Mouse (Mus musculus): ENCODE measurements around the gene Srrm4.

The Srrm4 gene

GRCm38 (mm10) chr5:116490826-116491225 is 100.8 kb downstream of the Srrm4 start:
- no peak for DNase-seq (ENCODE audit: low spot score in 2 of 2)

DNA sequence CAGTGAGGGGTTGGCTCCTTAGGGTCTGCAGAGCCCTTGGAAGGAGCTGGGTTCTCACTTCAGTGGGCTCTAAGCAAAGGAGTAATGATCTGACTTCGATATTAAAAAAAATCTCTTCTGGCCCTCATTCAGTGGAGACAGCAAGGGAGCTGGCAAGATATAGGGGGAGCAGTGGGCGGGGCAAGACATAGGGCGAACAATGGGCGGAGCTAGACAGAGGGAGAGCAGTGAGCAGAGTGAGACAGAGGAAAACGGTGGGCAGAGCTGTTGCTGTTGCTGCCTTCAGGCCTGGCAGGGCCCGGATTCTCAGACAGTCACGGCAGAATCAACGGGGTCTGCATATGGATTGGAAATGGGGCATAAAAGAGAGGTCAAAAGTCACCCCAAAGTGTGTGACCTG is 102.0 kb downstream of the Srrm4 start:
- DNase-seq (ENCODE audit: low spot score in 2 of 2): no peak

DNA sequence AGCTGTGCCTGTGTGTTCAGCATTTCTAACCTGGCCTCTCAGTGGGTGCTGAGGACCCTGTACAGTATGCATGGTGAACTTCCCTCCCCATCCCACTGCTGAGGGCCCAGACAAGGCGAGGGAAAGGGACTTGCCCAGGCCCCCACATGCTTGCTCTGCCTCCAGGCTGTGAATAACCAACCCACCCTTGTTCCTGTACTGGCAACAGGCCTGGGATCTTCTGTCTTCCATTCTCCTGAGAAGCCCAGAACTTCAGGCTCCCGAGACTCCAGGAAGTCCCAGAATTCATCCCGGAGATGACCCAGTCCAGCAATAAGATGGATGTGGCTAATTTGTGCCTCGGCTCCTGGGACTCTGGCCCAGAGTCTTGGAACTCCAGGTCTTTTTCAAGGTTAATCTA is 105.5 kb downstream of the Srrm4 start:
- no peak for DNase-seq (ENCODE audit: low spot score in 2 of 2)

- DNase-seq (ENCODE audit: low spot score in 2 of 2): no peak
Observed at GRCm38 (mm10) chr5:116485069-116485468, 106.5 kb downstream of the Srrm4 start.

GRCm38 (mm10) chr5:116484236-116484635 is 107.4 kb downstream of the Srrm4 start:
- no peak for DNase-seq (ENCODE audit: low spot score in 2 of 2)

DNA sequence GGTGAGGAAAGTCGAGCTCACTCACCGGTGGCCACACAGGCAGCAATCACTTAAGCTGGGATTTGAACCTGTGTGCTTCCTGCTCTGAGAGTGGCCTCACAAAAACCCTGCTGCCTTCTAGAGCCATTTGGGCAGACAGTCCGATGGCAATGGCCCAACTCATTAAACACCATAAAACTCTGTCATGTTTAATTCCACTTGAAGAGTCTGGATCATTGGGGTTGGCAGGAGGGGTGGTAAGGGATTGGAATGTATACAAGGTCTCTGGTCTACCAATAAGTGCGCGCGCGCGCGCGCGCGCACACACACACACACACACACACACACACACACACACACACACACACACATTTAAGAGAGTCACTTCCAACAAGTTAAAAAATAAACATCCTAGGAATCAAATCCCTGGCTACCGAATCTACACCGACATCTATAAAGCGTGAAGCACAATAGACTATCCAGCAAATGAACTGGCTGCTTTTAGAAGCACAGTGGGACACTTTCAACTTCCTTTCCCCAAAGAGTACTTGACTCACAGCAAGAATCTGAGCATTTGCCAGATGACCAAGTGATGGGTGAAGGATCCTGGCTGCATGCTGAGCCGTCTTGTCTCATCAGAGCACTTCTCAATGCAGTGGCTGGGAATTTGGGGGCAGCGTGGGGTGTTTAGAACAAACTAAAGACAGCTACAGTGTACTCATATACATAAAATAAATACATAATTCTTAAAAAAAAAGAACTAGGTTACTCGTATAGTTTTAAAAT is 112.8 kb downstream of the Srrm4 start:
- DNase-seq (ENCODE audit: low spot score in 2 of 2): no peak

- no peak for DNase-seq (ENCODE audit: low spot score in 2 of 2)
Observed at GRCm38 (mm10) chr5:116476006-116476405, 115.6 kb downstream of the Srrm4 start.

GRCm38 (mm10) chr5:116461354-116462042 is 130.1 kb downstream of the Srrm4 start:
- DNase-seq (ENCODE audit: low spot score in 2 of 2): no peak

- peak; percentile 17 to 35 for DNase-seq (ENCODE audit: low spot score in 2 of 2)
Observed at GRCm38 (mm10) chr5:116459970-116460369, 131.6 kb downstream of the Srrm4 start.

- DNase-seq (ENCODE audit: low spot score in 2 of 2): no peak
Observed at GRCm38 (mm10) chr5:116457791-116458190, 133.8 kb downstream of the Srrm4 start.

DNA sequence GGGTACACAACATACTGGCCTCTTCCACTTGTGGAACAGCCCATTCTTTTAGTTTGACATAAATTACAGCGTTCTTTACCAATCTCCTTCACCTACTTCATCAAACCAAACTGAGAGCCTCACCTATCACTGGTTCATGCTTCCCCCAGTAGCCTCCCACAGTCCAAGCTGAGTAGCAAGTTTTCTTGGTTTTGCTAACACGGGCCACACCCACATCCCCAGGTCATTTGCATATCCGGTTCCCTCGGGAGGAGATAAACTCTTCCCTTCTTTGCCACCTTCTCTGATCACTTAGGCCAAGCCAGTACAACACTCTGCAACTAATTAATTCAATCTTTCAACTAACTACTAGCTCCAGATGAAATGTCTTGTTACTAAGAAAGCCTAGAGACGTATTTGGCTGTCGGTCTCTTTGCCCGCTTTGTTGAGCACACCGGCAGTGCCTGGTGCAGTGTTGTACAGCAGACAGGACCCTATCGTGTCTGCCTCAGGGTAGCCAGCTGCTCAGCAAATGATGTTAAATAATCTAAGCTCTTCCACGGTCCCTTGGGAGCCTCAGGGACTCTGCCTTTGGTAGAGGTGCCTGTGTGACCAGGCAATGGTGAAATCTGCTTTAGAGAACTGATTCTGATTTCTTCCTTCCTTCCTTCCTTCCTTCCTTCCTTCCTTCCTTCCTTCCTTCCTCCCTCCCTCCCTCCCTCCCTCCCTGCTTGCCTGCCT is 134.7 kb downstream of the Srrm4 start:
- DNase-seq (ENCODE audit: low spot score in 2 of 2): no peak

DNA sequence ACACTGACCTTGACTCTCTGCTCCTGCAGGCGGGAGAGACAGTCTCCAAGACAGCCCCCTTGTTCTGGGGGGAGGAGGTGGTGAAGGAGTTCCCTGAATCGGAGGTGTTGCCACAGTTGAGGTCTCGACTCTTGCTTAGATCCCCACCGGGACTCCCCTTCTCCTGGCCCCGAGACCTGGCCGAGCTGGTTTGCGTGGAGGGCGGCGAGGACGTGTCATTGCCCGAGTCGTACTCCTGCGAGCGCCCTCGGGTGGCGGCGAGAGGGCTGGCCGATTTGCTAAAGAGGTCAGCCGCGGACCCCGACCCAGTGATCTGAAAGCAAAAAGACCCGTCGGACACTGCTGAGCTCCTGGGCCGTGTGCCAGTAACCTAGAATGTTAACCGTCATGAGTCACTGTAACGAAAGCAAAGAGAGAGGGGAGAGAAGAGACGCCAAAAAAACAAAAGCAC is 138.2 kb downstream of the Srrm4 start:
- DNase-seq (ENCODE audit: low spot score in 2 of 2): peak; percentile 42 to 47

DNA sequence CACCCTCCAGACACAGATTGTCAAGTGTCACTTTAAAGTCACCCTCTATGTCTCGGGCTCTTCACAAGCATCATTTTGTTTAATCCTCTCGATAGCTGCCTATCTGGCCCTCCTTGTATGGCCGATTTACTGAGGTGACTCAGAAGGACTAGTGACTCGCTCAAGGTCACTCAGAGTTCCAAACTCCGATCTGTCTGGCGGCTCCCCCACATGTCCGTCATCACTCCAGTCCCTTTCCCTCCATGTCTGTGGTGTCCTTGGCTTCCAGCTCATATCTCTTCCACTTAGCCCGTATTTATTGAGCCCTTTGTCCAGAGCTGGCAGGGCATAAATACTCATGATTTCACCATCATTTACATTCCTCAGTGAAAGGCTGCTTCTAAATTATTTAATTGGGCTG is 140.7 kb downstream of the Srrm4 start:
- DNase-seq (ENCODE audit: low spot score in 2 of 2): no peak

GRCm38 (mm10) chr5:116449522-116450225 is 141.9 kb downstream of the Srrm4 start:
- DNase-seq (ENCODE audit: low spot score in 2 of 2): no peak

- DNase-seq (ENCODE audit: low spot score in 2 of 2): no peak
Observed at GRCm38 (mm10) chr5:116448409-116449191, 143.0 kb downstream of the Srrm4 start.

GRCm38 (mm10) chr5:116447821-116448350 is 143.7 kb downstream of the Srrm4 start:
- no peak for DNase-seq (ENCODE audit: low spot score in 2 of 2)

- peak; percentile 34 to 39 for DNase-seq (ENCODE audit: low spot score in 2 of 2)
Observed at GRCm38 (mm10) chr5:116446552-116446951, 145.1 kb downstream of the Srrm4 start.

DNA sequence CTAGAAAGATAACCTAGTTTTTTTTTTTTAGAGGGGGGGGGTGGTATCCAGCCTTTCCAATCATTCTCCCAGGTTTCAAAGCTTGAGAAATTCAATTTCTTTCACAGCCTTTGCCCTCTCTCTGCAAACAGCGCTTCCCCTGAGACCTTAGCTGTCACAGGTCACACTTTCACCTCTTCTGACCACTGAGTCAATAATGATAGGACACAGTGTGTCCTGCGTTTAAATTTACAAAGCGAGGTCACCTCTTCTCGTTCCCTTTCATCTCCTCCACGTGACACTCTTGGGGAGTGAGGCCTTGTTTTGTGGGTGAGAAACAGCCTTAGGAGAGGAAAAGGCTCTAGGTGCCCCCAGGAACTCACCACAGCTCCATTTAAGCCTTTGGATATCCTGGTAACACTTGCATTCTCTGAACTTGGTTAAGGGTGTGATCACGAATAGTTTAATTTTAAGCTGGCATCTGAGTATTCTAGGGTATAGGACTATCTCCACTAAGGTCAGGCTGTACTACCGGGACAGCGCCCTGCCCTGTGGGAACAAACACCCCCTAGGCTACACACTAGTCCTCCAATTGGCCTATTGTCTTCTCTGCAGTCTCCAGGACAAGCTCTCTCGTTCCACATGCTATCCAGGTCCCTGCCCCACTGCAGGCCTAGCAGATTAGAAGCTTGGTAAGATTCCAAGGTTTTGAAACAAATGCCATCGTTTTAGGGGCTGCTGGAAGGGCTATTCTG is 145.8 kb downstream of the Srrm4 start:
- no peak for DNase-seq (ENCODE audit: low spot score in 2 of 2)

GRCm38 (mm10) chr5:116444517-116444916 is 147.1 kb downstream of the Srrm4 start:
- DNase-seq (ENCODE audit: low spot score in 2 of 2): no peak

GRCm38 (mm10) chr5:116443459-116443940 is 148.1 kb downstream of the Srrm4 start:
- DNase-seq (ENCODE audit: low spot score in 2 of 2): peak; percentile 44 to 69
